Comparison of ENCODE assay signal across 7 mouse cellular contexts in genomic region chr7:142334246-142334645, GRCm38 (mm10). TPM values are rescaled to one million over a fixed set of nuclear protein-coding genes. Genes with fewer than 3 reads are reported as not detected.
DNase-seq lines count a peak whose midpoint lies in the region; ATAC-seq and TF ChIP-seq lines count a peak whose summit lies in the region.

No protein-coding gene starts in this region.

- TF ChIP-seq CTCF in spleen, adult 2 months (IDR thresholded peaks at IDR 0.05; ENCODE audit: extremely low read depth, insufficient read depth, insufficient read length, insufficient replicate concordance) = peak; percentile 96

- 4% methylated on average over 3 of the region's 3 CpGs for WGBS in limb, embryonic 11.5 days
- WGBS in midbrain, embryonic 15.5 days = 13% methylated on average over 3 of the region's 3 CpGs
- 6% methylated on average over 3 of the region's 3 CpGs for WGBS in spleen, adult 2 months

- no peak overlapping the region for H3K9ac ChIP-seq in limb, embryonic 11.5 days (ENCODE audit: low read length)
- no peak overlapping the region for H3K9ac ChIP-seq in midbrain, embryonic 15.5 days

- H3K4me1 ChIP-seq in limb, embryonic 11.5 days (ENCODE audit: control insufficient read depth, insufficient read depth, low read length) = 0 out of 2 replicates have a peak, but pooled peaks cover 10% of the 10 kb centered on the region
- no peaks in the 10 kb centered on the region for H3K4me1 ChIP-seq in midbrain, embryonic 15.5 days
- H3K4me1 ChIP-seq in spleen, adult 2 months (ENCODE audit: control insufficient read depth, insufficient read depth, insufficient read length) = no peaks in the 10 kb centered on the region

- no peak overlapping the region for H3K4me3 ChIP-seq in limb, embryonic 11.5 days (ENCODE audit: low read depth, low read length)
- no peak overlapping the region for H3K4me3 ChIP-seq in midbrain, embryonic 15.5 days
- H3K4me3 ChIP-seq in spleen, adult 2 months (ENCODE audit: extremely low read depth, insufficient read depth, insufficient read length) = no peak overlapping the region

- no peaks in the 10 kb centered on the region for H3K36me3 ChIP-seq in limb, embryonic 11.5 days (ENCODE audit: control insufficient read depth, insufficient read depth, low read length)
- H3K36me3 ChIP-seq in midbrain, embryonic 15.5 days (replicated peaks) = no peaks in the 10 kb centered on the region
- no peaks in the 10 kb centered on the region for H3K36me3 ChIP-seq in spleen, adult 2 months (ENCODE audit: control insufficient read depth, insufficient read depth, low read length)

- H3K27me3 ChIP-seq in limb, embryonic 11.5 days (ENCODE audit: control insufficient read depth, insufficient read depth, low read length) = no peaks in the 10 kb centered on the region
- no peaks in the 10 kb centered on the region for H3K27me3 ChIP-seq in midbrain, embryonic 15.5 days (replicated peaks)
- no peaks in the 10 kb centered on the region for H3K27me3 ChIP-seq in spleen, adult 2 months (ENCODE audit: control insufficient read depth, insufficient read depth, low read length)

- H3K9me3 ChIP-seq in limb, embryonic 11.5 days (ENCODE audit: control insufficient read depth, low read length) = no peaks in the 10 kb centered on the region
- H3K9me3 ChIP-seq in midbrain, embryonic 15.5 days = no peaks in the 10 kb centered on the region

- ATAC-seq in limb, embryonic 11.5 days (ENCODE audit: insufficient number of reproducible peaks, low FRiP score, low TSS enrichment, low read depth) = peak; percentile 67; the same call in 1 of the 2 replicates
- peak; percentile 83 for ATAC-seq in midbrain, embryonic 15.5 days (replicated peaks)

- H3K27ac ChIP-seq in limb, embryonic 11.5 days (replicated peaks; ENCODE audit: low read depth, low read length) = peak overlapping the region; percentile 25; the same call in 1 of the 2 replicates
- no peak overlapping the region for H3K27ac ChIP-seq in midbrain, embryonic 15.5 days
- H3K27ac ChIP-seq in spleen, adult 2 months (ENCODE audit: insufficient read depth, low read length) = no peak overlapping the region

- peak; percentile 79 for DNase-seq in adrenal gland, adult 2 months
- peak; percentile 77 for DNase-seq in embryo, embryonic 11.5 days (ENCODE audit: low read depth, low spot score)
- peak; percentile 89 to 90 for DNase-seq in gastrocnemius, postnatal 4 days (ENCODE audit: low spot score in 2 of 2)
- DNase-seq in kidney, adult 18-20 months = peak; percentile 85
- peak; percentile 98 for DNase-seq in limb, embryonic 11.5 days (ENCODE audit: low spot score)
- DNase-seq in spleen, adult 2 months (ENCODE audit: low read depth in 1 of 2, low spot score in 2 of 2) = peak; percentile 54 to 80

- no peak overlapping the region for H3K4me2 ChIP-seq in limb, embryonic 11.5 days (ENCODE audit: low read depth, severe bottlenecking)
- H3K4me2 ChIP-seq in midbrain, embryonic 15.5 days = no peak overlapping the region

- no peak for TF ChIP-seq POLR2A in spleen, adult 2 months (IDR thresholded peaks at IDR 0.05; ENCODE audit: low read depth, low read length)

RNA-seq across cellular contexts. Expression of gene Krtap5-4, which starts 30.9 kb away (rescaled TPM):
- total RNA-seq in adrenal gland, adult 2 months (2021) = not detected
- not detected in 2 replicates for polyA plus RNA-seq in adrenal gland, adult 2 months (2012; rRNA removed)
- total RNA-seq in gastrocnemius, postnatal 4 days (2021) = not detected
- not detected in 2 replicates for polyA plus RNA-seq in limb, embryonic 11.5 days (2014; fragmentation: Nextera tagmentation; extraction: Ambion mirVana)
- not detected in 2 replicates for polyA plus RNA-seq in midbrain, embryonic 15.5 days (2015; fragmentation: Nextera tagmentation; extraction: Ambion mirVana)
- polyA plus RNA-seq in spleen, adult 2 months (2012; rRNA removed) = not detected in 2 replicates

RNA-seq across cellular contexts. Expression of gene Krtap5-1, which starts 37.3 kb away (rescaled TPM):
- total RNA-seq in adrenal gland, adult 2 months (2021) = not detected
- not detected in 2 replicates for polyA plus RNA-seq in adrenal gland, adult 2 months (2012; rRNA removed)
- not detected for total RNA-seq in gastrocnemius, postnatal 4 days (2021)
- polyA plus RNA-seq in limb, embryonic 11.5 days (2014; fragmentation: Nextera tagmentation; extraction: Ambion mirVana) = not detected in 2 replicates
- not detected in 2 replicates for polyA plus RNA-seq in midbrain, embryonic 15.5 days (2015; fragmentation: Nextera tagmentation; extraction: Ambion mirVana)
- polyA plus RNA-seq in spleen, adult 2 months (2012; rRNA removed) = not detected in 2 replicates

RNA-seq across cellular contexts. Expression of gene Ifitm10, which starts 39.3 kb away (rescaled TPM):
- 1 to 10 TPM; 3.0 to 5.8 TPM for total RNA-seq in adrenal gland, adult 2 months (2021)
- 12.0 and 15.2 TPM in 2 replicates for polyA plus RNA-seq in adrenal gland, adult 2 months (2012; rRNA removed)
- 1 to 10 TPM in 1 of 2 experiments, not detected in 1; 1.1 TPM for total RNA-seq in gastrocnemius, postnatal 4 days (2021)
- polyA plus RNA-seq in limb, embryonic 11.5 days (2014; fragmentation: Nextera tagmentation; extraction: Ambion mirVana) = 0.27 and 0.72 TPM in 2 replicates
- 9.5 and 10.1 TPM in 2 replicates for polyA plus RNA-seq in midbrain, embryonic 15.5 days (2015; fragmentation: Nextera tagmentation; extraction: Ambion mirVana)
- 14.7 and 20.2 TPM in 2 replicates for polyA plus RNA-seq in spleen, adult 2 months (2012; rRNA removed)

RNA-seq across cellular contexts. Expression of gene Gm49369, which starts 48.2 kb away (rescaled TPM):
- 1 to 10 TPM; 2.9 to 6.9 TPM for total RNA-seq in adrenal gland, adult 2 months (2021)
- not detected in 2 replicates for polyA plus RNA-seq in adrenal gland, adult 2 months (2012; rRNA removed)
- 1 to 10 TPM in 1 of 2 experiments, not detected in 1; 1.3 TPM for total RNA-seq in gastrocnemius, postnatal 4 days (2021)
- polyA plus RNA-seq in limb, embryonic 11.5 days (2014; fragmentation: Nextera tagmentation; extraction: Ambion mirVana) = 0.79 TPM in 1 of 2 replicates, not detected in the other
- polyA plus RNA-seq in midbrain, embryonic 15.5 days (2015; fragmentation: Nextera tagmentation; extraction: Ambion mirVana) = 1.4 and 4.4 TPM in 2 replicates
- 0.21 TPM in 1 of 2 replicates, not detected in the other for polyA plus RNA-seq in spleen, adult 2 months (2012; rRNA removed)

RNA-seq across cellular contexts. Expression of gene Ctsd, which starts 53.6 kb away (rescaled TPM):
- 1,000 to 10,000 TPM in 1 of 2 experiments, 100 to 1,000 TPM in 1; 904 to 1,338 TPM for total RNA-seq in adrenal gland, adult 2 months (2021)
- 889 and 996 TPM in 2 replicates for polyA plus RNA-seq in adrenal gland, adult 2 months (2012; rRNA removed)
- 100 to 1,000 TPM; 265 to 273 TPM for total RNA-seq in gastrocnemius, postnatal 4 days (2021)
- 133 and 139 TPM in 2 replicates for polyA plus RNA-seq in limb, embryonic 11.5 days (2014; fragmentation: Nextera tagmentation; extraction: Ambion mirVana)
- 254 and 288 TPM in 2 replicates for polyA plus RNA-seq in midbrain, embryonic 15.5 days (2015; fragmentation: Nextera tagmentation; extraction: Ambion mirVana)
- 359 and 461 TPM in 2 replicates for polyA plus RNA-seq in spleen, adult 2 months (2012; rRNA removed)
